Mouse (Mus musculus) forebrain, embryonic 16.5 days (tissue): ENCODE measurements around the gene Sgca. TPM values are rescaled to one million over a fixed set of nuclear protein-coding genes. Genes with fewer than 3 reads are reported as not detected.

Source experiments
- ATAC-seq: fragments of 200-750 bp; cut with Nextera tagmentation; 2 replicates; pipeline ENCODE4 v1.8.0; 2017; ENCODE audit warnings: mild to moderate bottlenecking, moderate library complexity
- H3K27ac ChIP-seq: fragments of 300-500 bp; sonication (generic); 2 replicates; pipeline ENCODE4 v1.5.1; 2014; ENCODE audit warnings: low read length, control low read depth
- H3K27me3 ChIP-seq: fragments of 300-500 bp; sonication (generic); replicated peaks from 2 replicates; pipeline ENCODE4 v1.6.1; 2014; ENCODE audit warnings: low read length; ENCODE audit not compliant: control insufficient read depth, insufficient read depth
- H3K36me3 ChIP-seq: fragments of 300-500 bp; sonication (generic); 2 replicates; pipeline ENCODE4 v1.6.1; 2014; ENCODE audit not compliant: control insufficient read depth, insufficient read depth
- H3K4me1 ChIP-seq: fragments of 300-500 bp; sonication (generic); replicated peaks from 2 replicates; pipeline ENCODE4 v1.6.1; 2014; ENCODE audit warnings: low read length; ENCODE audit not compliant: control insufficient read depth, insufficient read depth
- H3K4me2 ChIP-seq: fragments of 300-500 bp; sonication (generic); 2 replicates; pipeline ENCODE4 v1.6.1; 2014; ENCODE audit warnings: mild to moderate bottlenecking, low read length, control low read depth
- H3K4me3 ChIP-seq: fragments of 300-500 bp; sonication (generic); replicated peaks from 2 replicates; pipeline ENCODE4 v1.5.1; 2014; ENCODE audit warnings: mild to moderate bottlenecking, low read length, control low read depth
- H3K9ac ChIP-seq: fragments of 300-500 bp; sonication (generic); replicated peaks from 2 replicates; pipeline ENCODE4 v1.6.1; 2014; ENCODE audit warnings: low read depth, low read length, control low read depth
- H3K9me3 ChIP-seq: fragments of 300-500 bp; sonication (generic); 2 replicates; pipeline ENCODE4 v1.6.1; 2016; ENCODE audit warnings: low read length; ENCODE audit not compliant: control insufficient read depth
- WGBS: fragments of 180-500 bp; shearing (Covaris S2); extraction: QIAGEN DNeasy Blood & Tissue Kit; methylation state at CpG from one replicate; pipeline ENCODE4 v1.1.7; 2014; 5-methylcytosine and 5-hydroxymethylcytosine counted together
- polyA plus RNA-seq: library from polyadenylated mRNA; unstranded; fragments of >200 nt; fragmentation: Nextera tagmentation; extraction: Ambion mirVana; gene quantifications from 2 replicates; pipeline ENCODE4 v1.2.1, GENCODE M21; 2015

Sgca gene
- polyA plus RNA-seq, 1 experiment from 2014 or later: 0.19 TPM

GRCm38 (mm10) chr11:94916477-94916876 is 59.6 kb downstream of the Sgca start:
- H3K27ac ChIP-seq: no peak overlapping the region
- H3K9me3 ChIP-seq: no peaks in the 10 kb centered on the region
- no peak overlapping the region for H3K4me2 ChIP-seq
- no peaks in the 10 kb centered on the region for H3K36me3 ChIP-seq
- WGBS: 36% methylated on average over 4 of the region's 4 CpGs
- H3K4me3 ChIP-seq: no peak overlapping the region
- no peak for ATAC-seq
- H3K27me3 ChIP-seq: no peaks in the 10 kb centered on the region
- no peak overlapping the region for H3K9ac ChIP-seq
- H3K4me1 ChIP-seq: 0 out of 2 replicates have a peak, but pooled peaks cover 2% of the 10 kb centered on the region

GRCm38 (mm10) chr11:94915675-94916403 is 60.3 kb downstream of the Sgca start:
- Histone ChIP-seq H3K4me2 (no peak overlapping the region), H3K36me3 (no peaks in the 10 kb centered on the region), H3K27me3 (no peaks in the 10 kb centered on the region), H3K9ac (no peak overlapping the region), H3K4me1 (0 out of 2 replicates have a peak, but pooled peaks cover 2% of the 10 kb centered on the region), H3K4me3 (no peak overlapping the region), H3K9me3 (no peaks in the 10 kb centered on the region), H3K27ac (no peak overlapping the region)
- peak; percentile 31; the same call in 1 of the 2 replicates for ATAC-seq
- 13% methylated on average over 12 of the region's 16 CpGs for WGBS

GRCm38 (mm10) chr11:94913302-94914090 is 62.6 kb downstream of the Sgca start:
- Histone ChIP-seq H3K9ac (no peak overlapping the region), H3K27ac (no peak overlapping the region), H3K4me3 (no peak overlapping the region), H3K36me3 (no peaks in the 10 kb centered on the region), H3K4me2 (no peak overlapping the region), H3K4me1 (0 out of 2 replicates have a peak, but pooled peaks cover 2% of the 10 kb centered on the region), H3K27me3 (no peaks in the 10 kb centered on the region), H3K9me3 (no peaks in the 10 kb centered on the region)
- WGBS: 44% methylated on average over 6 of the region's 6 CpGs
- ATAC-seq: no peak

Other genes with a start within 250 kb of the Sgca start
- not detected in 2 replicates for gene Cdc34b, start 234.5 kb downstream of the Sgca start, polyA plus RNA-seq
- gene Tmem92, start 193.6 kb downstream of the Sgca start, polyA plus RNA-seq: not detected in 2 replicates
- gene Col1a1, start 40.1 kb downstream of the Sgca start, polyA plus RNA-seq: 45.0 and 166 TPM in 2 replicates
- gene Hils1, start 8.7 kb downstream of the Sgca start, polyA plus RNA-seq: not detected in 2 replicates
- 22.0 and 22.4 TPM in 2 replicates for gene Ppp1r9b, start 14.7 kb upstream of the Sgca start, polyA plus RNA-seq
- 123 and 134 TPM in 2 replicates for gene Samd14, start 33.6 kb upstream of the Sgca start, polyA plus RNA-seq
- 27.6 and 29.2 TPM in 2 replicates for gene Pdk2, start 65.0 kb upstream of the Sgca start, polyA plus RNA-seq
- 6.3 and 8.5 TPM in 2 replicates for gene Itga3, start 100.5 kb upstream of the Sgca start, polyA plus RNA-seq
- gene Dlx3, start 143.8 kb upstream of the Sgca start, polyA plus RNA-seq: 0.10 and 0.27 TPM in 2 replicates
- 0.10 TPM in 1 of 2 replicates, not detected in the other for gene Dlx4, start 169.9 kb upstream of the Sgca start, polyA plus RNA-seq